ENCODE assay signal across 9 mouse cellular contexts in the genomic region with DNA sequence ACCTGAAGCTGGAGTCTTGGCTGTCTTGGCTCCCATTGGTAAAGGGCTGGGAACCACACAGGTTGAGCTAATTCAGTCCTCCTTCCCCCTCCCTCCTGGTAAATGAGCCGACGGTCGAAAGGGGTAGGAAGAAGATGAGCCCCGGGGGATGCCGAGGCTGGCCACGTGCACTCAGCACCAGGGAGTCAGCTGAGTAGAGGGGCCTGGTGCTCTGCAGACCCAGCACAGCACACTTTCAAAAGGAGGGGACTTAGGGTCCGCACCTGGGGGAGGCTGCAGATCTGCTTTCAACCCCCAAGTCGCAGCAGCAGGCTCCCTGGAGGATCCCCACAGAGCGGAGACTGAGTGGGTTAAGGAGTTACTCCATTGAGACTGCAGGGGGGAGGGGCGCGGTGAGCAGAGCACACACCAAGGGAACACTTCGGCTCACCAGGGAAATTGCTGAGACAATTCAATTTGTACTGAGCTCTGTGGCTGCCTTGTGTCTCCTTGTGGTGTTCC. TPM values are rescaled to one million over a fixed set of nuclear protein-coding genes. Genes with fewer than 3 reads are reported as not detected.
DNase-seq lines count a peak whose midpoint lies in the region; ATAC-seq and TF ChIP-seq lines count a peak whose summit lies in the region.
"Had no signal": no experiment of that assay in that cellular context is flagged by ENCODE, and none has a peak within 500 bp of the region (broad histone marks: within the 10 kb centered on the region; RNA-seq: fewer than 3 reads in every experiment).

No protein-coding gene starts in this region.

- 7% methylated on average over 12 of the region's 12 CpGs for WGBS in kidney, embryonic 16.5 days
- WGBS in hindbrain, embryonic 10.5 days, result 2% methylated on average over 12 of the region's 12 CpGs

- peak overlapping the region; percentile 83 for H3K4me2 ChIP-seq in kidney, embryonic 16.5 days (replicated peaks; ENCODE audit: low read depth, low read length)

- no peak for ATAC-seq in kidney, embryonic 16.5 days (ENCODE audit: low FRiP score, low TSS enrichment)
- no peak for ATAC-seq in megakaryocyte, adult 5-6 weeks (ENCODE audit: poor library complexity, severe bottlenecking)

- H3K4me1 ChIP-seq in kidney, embryonic 16.5 days (ENCODE audit: insufficient read depth, low read length), result peaks cover 53% of the 10 kb centered on the region
- H3K4me1 ChIP-seq in hindbrain, embryonic 10.5 days (replicated peaks), result peaks cover 71% of the 10 kb centered on the region

- no peak for DNase-seq in kidney, adult 8-10 months
- peak; percentile 74 for DNase-seq in brain, embryonic 14.5 days (ENCODE audit: low read depth)
- peak; percentile 53 for DNase-seq in hindbrain, embryonic 10.5 days (ENCODE audit: low spot score)
- peak; percentile 9 for DNase-seq in naive thymus-derived CD4-positive, alpha-beta T cell, adult 2 months (ENCODE audit: low read depth)
- no peak for DNase-seq in left cerebral cortex, adult 9 months (ENCODE audit: low spot score in 2 of 2)
- no peak for DNase-seq in gastrocnemius, postnatal 10 days
- DNase-seq: liver, embryonic 13.5 days had no signal

- H3K36me3 ChIP-seq in kidney, embryonic 16.5 days (ENCODE audit: insufficient read depth, low read length), result no peaks in the 10 kb centered on the region
- H3K36me3 ChIP-seq in hindbrain, embryonic 10.5 days, result no peaks in the 10 kb centered on the region
- H3K36me3 ChIP-seq: liver, embryonic 13.5 days had no signal

- H3K4me3 ChIP-seq in kidney, embryonic 16.5 days (ENCODE audit: low read length), result 0 out of 2 replicates have a peak overlapping the region, but pooled peaks have one; percentile 7
- peak overlapping the region; percentile 91 for H3K4me3 ChIP-seq in hindbrain, embryonic 10.5 days

- no peak overlapping the region for H3K27ac ChIP-seq in kidney, embryonic 16.5 days (ENCODE audit: low read length)
- peak overlapping the region; percentile 97 for H3K27ac ChIP-seq in hindbrain, embryonic 10.5 days
- H3K27ac ChIP-seq: liver, embryonic 13.5 days had no signal

- peak overlapping the region; percentile 32; the same call in 1 of the 2 replicates for H3K9ac ChIP-seq in kidney, embryonic 16.5 days (replicated peaks; ENCODE audit: low read length)
- H3K9ac ChIP-seq: liver, embryonic 13.5 days had no signal

- peak; percentile 21; the same call in 1 of the 2 replicates for TF ChIP-seq CTCF in brain, embryonic 14.5 days (IDR thresholded peaks at IDR 0.05; ENCODE audit: borderline replicate concordance, extremely low read depth, insufficient read depth, insufficient read length)

- TF ChIP-seq POLR2A in brain, embryonic 14.5 days (IDR thresholded peaks at IDR 0.05; ENCODE audit: borderline replicate concordance, extremely low read depth, insufficient read depth, insufficient read length, poor library complexity, severe bottlenecking), result no peak

- H3K27me3 ChIP-seq in kidney, embryonic 16.5 days (ENCODE audit: insufficient read depth, low read length), result peaks cover 4% of the 10 kb centered on the region; the same call in 1 of the 2 replicates
- H3K27me3 ChIP-seq in hindbrain, embryonic 10.5 days (ENCODE audit: insufficient read depth, poor library complexity, severe bottlenecking), result no peaks in the 10 kb centered on the region; the same call in 1 of the 2 replicates

- H3K9me3 ChIP-seq in kidney, embryonic 16.5 days (ENCODE audit: low read length), result no peaks in the 10 kb centered on the region
- H3K9me3 ChIP-seq in hindbrain, embryonic 10.5 days, result no peaks in the 10 kb centered on the region
- H3K9me3 ChIP-seq: liver, embryonic 13.5 days had no signal

RNA-seq across cellular contexts. Expression of a gene that starts 2.2 kb away (rescaled TPM):
- polyA plus RNA-seq in kidney, embryonic 16.5 days (2015; fragmentation: Nextera tagmentation; extraction: Ambion mirVana), result 5.3 and 6.8 TPM in 2 replicates
- polyA plus RNA-seq in brain, embryonic 14.5 days (2012; rRNA removed), result 34.0 and 48.9 TPM in 2 replicates
- 14.3 and 16.0 TPM in 2 replicates for polyA plus RNA-seq in hindbrain, embryonic 10.5 days (2016; fragmentation: Nextera tagmentation; extraction: Ambion mirVana)
- total RNA-seq in megakaryocyte, adult 5-6 weeks (2015), result 0.04 and 0.05 TPM in 2 replicates
- 0.11 and 0.37 TPM in 2 replicates for total RNA-seq in megakaryocyte, adult 5-6 weeks (2017)
- 1 to 10 TPM; 5.0 to 5.1 TPM for total RNA-seq in gastrocnemius, postnatal 10 days (2021)

RNA-seq across cellular contexts. Expression of a gene that starts 28.7 kb away (rescaled TPM):
- polyA plus RNA-seq in kidney, embryonic 16.5 days (2015; fragmentation: Nextera tagmentation; extraction: Ambion mirVana), result 0.80 and 0.81 TPM in 2 replicates
- polyA plus RNA-seq in brain, embryonic 14.5 days (2012; rRNA removed), result 3.9 and 4.3 TPM in 2 replicates
- polyA plus RNA-seq in hindbrain, embryonic 10.5 days (2016; fragmentation: Nextera tagmentation; extraction: Ambion mirVana), result 3.0 and 3.2 TPM in 2 replicates
- not detected in 2 replicates for total RNA-seq in megakaryocyte, adult 5-6 weeks (2015)
- not detected in 2 replicates for total RNA-seq in megakaryocyte, adult 5-6 weeks (2017)
- under 1 TPM; 0.38 to 0.54 TPM for total RNA-seq in gastrocnemius, postnatal 10 days (2021)
- polyA plus RNA-seq: liver, embryonic 13.5 days had no signal

RNA-seq across cellular contexts. Expression of a gene that starts 56.8 kb away (rescaled TPM):
- 11.8 and 12.2 TPM in 2 replicates for polyA plus RNA-seq in kidney, embryonic 16.5 days (2015; fragmentation: Nextera tagmentation; extraction: Ambion mirVana)
- polyA plus RNA-seq in brain, embryonic 14.5 days (2012; rRNA removed), result 31.0 and 52.6 TPM in 2 replicates
- polyA plus RNA-seq in hindbrain, embryonic 10.5 days (2016; fragmentation: Nextera tagmentation; extraction: Ambion mirVana), result 17.8 and 19.1 TPM in 2 replicates
- total RNA-seq in megakaryocyte, adult 5-6 weeks (2015), result not detected in 2 replicates
- not detected in 2 replicates for total RNA-seq in megakaryocyte, adult 5-6 weeks (2017)
- total RNA-seq in gastrocnemius, postnatal 10 days (2021), result 1 to 10 TPM; 1.1 to 1.5 TPM

Comparison
In these comparisons a context has a peak if more than half of its experiments do, and no peak if none do; other contexts are left out.
1. DNase-seq: peak in brain, embryonic 14.5 days (single experiment), hindbrain, embryonic 10.5 days (single experiment) and naive thymus-derived CD4-positive, alpha-beta T cell, adult 2 months (single experiment); none in kidney, adult 8-10 months (0 of 2), left cerebral cortex, adult 9 months (0 of 2) and gastrocnemius, postnatal 10 days (single experiment).